Mouse (Mus musculus): ENCODE data around the gene Pdyn.

The Pdyn gene

DNA sequence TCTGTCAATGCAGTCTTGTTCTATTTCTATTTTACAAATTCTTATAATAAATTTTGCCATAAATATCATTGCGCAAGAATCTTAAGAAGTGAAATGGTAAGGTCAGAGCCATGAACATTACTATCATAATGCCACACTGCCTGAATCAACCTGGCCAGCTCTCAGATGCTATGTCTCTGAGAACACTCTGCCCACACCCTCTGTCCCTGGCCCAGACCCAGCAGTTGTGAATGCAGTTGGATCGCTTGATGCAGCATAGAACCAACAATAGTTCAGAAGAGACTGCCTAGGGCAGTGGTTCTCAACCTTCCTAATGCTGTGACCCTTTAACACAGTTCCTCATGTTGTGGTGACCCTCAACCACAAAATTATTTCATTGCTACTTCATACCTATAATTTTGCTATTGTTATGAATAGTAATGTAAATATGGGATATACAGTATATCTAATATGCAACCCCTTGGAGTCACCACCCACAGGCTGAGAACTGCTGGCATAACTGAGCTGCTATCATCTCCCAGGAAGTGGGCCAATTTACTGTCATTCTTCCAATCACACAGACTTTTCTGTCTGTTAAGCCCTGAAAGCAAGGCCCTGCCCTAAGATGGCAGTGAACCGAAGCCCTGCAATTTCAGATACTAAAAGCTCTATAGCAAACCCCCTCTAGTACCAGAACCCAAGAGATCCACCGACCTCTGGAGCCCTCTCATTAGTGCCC, 45.3 kb downstream of the Pdyn start:
- DNase-seq (ENCODE audit: low read depth, low spot score): no peak

DNA sequence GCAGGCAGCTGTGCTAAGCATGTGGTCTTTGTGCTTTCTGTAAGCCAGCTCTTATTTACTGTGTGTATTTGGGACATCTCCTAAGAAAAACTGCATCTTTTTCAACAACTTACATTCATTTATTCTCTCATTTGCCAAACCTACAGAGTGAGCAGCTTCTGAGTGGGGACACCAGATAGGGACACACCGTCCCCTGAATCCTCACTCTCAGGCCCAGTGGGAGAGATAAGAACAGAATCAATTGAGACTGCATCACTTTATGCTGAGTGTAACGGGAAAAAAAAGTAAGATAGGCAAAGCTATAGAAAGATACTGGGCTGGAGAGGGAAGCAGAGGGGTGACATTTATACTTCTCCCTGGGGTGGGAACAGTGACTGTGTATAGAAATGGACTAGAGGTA, 46.0 kb downstream of the Pdyn start:
- no peak for DNase-seq (ENCODE audit: low read depth, low spot score)

DNA sequence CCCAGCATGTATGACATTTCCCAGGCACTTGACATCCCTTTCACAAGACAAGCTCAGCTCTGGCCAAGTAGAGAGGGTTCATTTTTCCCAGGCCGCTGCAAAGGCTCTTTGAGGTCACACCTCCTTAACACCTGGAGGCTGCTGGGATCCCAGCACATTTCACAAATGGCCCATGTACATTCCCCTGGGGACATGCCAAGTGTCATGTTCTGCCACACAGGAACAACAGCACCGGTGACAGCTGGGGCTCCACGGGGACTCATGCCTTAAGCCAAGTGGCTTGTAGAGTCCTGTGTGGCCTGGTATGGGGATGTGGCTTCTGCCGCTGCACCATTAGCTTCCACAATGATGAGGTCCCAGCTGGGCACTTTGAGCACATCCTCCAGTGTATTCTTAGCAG, 47.0 kb downstream of the Pdyn start:
- DNase-seq (ENCODE audit: low read depth, low spot score): no peak
